Mouse (Mus musculus) CD4-positive helper T cell, adult 2 months (primary cell): ENCODE data around the gene Trip10.

Source experiments
- DNase-seq: peaks from one replicate; pipeline ENCODE4 v3.0.0-alpha.2; 2012; ENCODE audit warnings: low read depth, missing footprints, low spot score

Trip10 gene

DNA sequence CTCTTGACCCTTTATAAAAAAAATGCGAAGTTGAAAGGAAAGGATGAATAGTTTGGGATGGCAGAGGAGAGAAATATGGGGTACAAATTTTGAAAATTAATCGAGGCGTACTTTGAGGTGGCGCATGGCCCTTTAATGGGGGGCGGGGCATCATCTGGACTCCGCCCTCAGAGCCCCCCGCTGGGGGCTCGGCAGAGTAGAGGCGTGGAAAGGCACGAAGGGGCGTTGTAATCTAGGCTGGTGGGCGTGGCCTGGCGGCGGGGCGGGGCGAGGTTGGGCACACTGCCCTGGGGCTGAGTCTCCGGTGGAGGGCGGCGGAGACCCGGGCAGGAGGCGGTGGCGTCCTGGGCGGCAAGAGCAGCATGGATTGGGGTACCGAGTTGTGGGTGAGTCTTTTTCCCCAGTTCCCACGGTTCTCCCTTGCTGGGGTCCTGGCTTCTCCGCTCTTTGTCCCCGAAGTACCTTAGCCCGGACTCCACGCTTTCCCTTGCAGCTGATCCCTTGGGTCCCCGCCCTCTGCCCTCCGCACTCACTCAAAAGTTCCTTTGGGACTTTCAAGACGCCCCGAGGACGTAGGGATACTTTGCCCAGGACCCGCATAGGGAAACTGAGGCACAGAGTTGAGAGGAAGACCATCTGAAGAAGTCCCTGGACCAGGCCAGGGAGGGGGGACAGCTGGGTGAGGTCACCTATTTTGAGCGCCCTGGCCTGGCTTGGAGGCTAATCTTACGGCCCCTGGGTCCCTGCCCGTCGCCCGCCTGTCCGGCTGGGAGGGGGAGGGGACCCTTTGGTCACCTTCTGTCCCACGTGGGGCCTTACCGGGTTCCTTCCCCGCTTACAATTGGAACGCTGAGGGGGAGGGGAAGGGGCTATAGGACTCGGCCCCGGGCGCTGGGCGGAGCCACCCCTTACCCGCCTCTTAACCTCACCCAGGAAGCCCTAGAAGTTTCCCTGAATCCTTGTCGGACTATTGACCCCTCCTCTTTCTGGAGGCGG, at the start of gene Trip10:
Gene Trip10 (plus strand): TSS at position 270 of the 996 bp plus-strand sequence.
- peak; percentile 92 for DNase-seq

DNA sequence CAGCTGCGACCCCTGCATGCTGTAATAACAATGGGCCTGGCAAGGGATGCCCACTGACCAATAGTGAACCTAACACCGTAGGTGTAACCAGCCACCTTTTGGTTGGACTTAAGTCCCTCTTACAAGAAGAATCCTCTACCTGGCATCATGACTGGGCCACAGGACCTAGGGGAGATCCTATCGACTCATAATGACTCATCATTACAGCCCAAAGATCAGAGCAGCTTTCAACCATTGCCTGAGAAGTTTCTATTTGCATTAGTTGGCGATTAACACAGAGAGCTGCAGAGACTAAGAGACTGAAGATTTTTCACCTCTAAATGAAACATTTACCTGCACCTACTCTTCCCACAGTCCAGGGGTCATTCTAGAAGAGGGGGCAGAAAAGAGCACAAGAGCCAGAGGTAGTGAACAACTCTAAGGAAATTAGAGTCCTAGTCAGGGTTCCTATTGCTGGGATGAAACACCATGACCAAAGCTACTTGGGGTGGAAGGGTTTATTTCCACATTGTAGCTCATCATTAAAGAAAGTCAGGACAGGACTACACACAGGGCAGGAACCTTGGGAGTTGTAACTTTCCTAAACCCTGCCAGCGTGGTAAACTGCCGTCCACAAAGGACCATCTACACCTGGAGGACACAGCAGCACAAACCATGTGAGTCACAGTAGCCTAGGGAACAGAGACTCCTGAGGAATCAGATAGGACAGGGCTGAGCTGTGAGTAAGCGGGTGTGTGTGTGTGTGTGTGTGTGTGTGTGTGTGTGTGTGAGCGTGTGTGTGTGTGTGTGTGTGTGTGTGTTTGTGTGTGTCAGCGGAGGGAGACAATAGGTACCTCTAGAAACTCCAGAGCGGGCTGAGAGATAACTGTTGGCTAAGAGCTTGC, 47.2 kb upstream of the Trip10 start:
- no peak for DNase-seq

DNA sequence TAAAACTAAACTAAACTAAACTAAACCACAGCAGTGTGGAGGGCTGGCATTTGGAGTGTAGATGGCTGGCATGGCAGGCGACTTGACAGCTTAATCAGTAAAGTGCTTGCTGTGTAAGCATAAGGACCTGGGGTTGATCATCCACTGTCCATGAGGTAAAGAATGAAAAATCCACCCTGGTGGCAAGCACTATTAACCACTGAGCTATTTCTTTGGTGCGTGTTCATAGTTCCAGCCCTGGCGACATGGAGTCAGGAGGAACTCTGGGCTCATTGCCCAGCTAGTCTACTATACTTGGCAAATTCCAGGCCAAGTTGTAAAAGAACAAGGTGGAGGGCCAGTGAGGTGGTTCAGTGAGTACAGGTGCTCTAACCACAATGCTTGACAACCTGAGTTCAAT, 41.3 kb upstream of the Trip10 start:
- DNase-seq, result no peak

DNA sequence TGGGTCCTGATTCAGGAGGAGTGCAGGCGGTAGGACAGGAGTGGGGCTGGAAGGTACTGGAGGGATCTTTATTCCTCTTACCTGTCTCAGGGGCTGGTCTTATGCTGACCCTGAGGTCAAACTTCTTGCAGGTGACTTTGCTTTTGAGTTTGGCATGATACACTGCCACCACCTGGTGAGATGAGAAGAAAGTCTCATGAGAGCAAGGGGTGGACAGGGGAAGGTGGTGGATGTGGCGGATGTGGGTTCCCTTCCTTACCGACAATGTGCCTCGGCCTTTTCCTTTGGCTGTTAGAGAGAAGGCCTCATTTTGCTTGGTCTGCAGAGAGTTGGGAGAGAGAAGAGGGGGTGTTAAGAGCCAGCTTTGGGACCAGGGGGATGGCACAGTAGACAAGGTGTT, 39.9 kb upstream of the Trip10 start:
- peak; percentile 62 for DNase-seq

DNA sequence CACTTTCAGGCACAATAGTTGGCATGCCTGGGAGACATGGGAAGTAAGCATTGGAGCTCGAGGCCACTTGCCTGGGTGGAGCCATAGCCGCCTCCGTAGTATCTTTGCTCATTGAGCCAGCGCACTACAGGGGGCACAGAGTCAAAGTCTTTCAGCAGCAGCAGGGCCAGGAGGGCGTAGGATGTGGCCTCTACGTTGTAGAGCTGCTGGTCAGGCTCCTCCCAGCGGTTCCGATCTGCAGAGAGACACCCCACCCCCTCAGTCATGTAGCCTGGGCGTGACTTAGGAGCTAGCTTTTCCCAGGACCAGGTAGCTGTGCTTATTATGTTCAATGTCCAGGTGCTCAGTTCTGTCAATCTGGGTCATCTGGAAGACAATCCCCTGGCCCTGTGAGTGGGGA, 37.8 kb upstream of the Trip10 start:
- DNase-seq, result no peak

GRCm38 (mm10) chr17:57214676-57215387, 34.4 kb upstream of the Trip10 start:
- peak; percentile 32 for DNase-seq

GRCm38 (mm10) chr17:57218335-57218900, 30.8 kb upstream of the Trip10 start:
- DNase-seq, result no peak

DNA sequence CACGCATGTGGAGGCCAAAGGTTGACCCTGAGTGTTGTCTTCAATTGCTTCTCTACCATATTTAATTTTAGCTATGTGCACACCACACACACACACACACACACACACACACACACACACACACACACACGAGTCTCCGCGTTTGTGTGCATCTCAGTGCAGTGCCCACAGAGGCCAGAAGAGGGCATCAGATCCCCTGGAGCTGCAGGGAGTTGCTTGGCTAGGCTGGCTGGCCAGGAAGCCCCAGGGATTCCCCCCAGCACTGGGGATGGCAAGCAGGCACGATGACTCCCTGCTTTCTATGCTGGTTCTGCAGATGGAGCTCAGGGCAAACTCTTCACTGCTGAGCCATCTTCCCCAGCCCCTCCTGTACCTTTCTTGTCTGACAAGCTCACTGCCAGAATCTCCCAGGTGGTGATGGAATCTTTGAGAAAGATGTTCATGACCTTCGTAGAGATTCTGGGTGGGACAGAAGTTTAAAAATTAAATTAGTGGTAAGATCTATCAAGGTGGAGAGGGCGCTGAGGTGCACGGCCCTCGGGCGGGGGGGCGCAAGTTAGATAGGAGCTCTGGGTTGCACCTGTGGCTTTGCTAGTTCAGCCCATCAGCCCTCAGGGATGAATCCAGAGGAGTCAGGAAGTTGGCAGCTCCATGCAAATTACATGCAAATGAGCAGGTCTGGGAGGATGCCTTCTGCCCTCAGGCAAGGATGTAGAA, 29.9 kb upstream of the Trip10 start:
- peak; percentile 80 for DNase-seq

DNA sequence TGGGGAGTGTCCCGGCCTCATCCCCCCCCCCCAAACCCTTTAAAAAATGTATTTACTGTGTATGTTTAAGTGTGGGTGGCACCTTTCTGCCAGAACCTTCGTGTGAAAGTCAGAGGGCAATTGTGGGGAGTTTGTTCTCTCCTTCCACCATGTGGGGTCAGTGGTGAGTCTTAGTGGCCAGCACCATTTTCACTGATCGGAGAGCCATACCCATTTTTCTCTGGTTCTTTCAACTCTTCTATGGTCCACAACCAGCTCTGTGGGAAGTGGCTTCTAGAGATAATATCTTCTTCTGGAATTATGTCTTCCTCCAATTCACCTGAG, 29.4 kb upstream of the Trip10 start:
- DNase-seq, result peak; percentile 61

GRCm38 (mm10) chr17:57221911-57222310, 27.3 kb upstream of the Trip10 start:
- no peak for DNase-seq

DNA sequence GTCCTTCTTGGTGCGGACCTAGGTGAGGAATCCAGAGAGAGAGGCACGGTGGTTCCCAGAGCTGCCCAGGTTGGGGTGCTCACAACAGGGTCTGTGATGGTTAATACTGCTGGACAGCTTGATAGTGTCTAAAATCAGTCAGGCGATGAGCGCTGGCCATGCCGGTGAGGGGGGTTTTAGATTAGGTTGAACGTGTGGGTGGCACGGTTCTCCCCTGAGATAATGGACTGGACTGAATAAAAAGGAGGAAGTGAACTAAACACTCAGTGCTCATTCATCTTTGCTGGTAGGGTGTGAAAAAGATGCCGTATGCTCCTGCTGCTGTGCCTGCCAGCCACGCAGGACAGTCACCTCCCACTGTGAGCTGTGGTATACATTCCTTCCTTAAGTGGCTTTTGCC, 25.9 kb upstream of the Trip10 start:
- no peak for DNase-seq

- DNase-seq, result no peak
Observed at GRCm38 (mm10) chr17:57227468-57227867, 21.8 kb upstream of the Trip10 start.

- DNase-seq, result no peak
Observed at GRCm38 (mm10) chr17:57228014-57228413, 21.2 kb upstream of the Trip10 start, which contains the start of gene C3. Gene C3 (minus strand): TSS chr17:57228136.

- no peak for DNase-seq
Observed at GRCm38 (mm10) chr17:57228873-57229272, 20.4 kb upstream of the Trip10 start.

- DNase-seq, result no peak
Observed at GRCm38 (mm10) chr17:57229851-57230727, 19.2 kb upstream of the Trip10 start.

DNA sequence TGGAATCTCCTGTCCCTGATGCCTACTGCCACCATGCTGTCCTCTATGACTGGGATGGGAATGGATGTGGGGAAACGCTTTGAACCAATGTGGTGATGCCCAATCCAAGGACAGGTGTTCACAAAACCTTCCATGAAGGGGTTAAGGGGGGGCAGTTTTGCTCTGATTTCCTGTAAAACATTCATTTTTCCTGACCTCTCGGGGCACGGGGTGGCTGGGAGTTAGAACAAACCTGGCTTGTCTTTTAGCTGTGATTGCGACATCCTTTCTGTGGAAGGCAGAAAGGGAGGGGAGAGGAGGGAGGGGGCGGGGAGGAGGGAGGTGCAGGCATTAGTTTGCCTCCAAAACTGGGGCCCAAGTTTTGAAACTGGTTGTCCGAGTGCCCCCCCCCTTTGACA, 18.5 kb upstream of the Trip10 start:
- DNase-seq, result no peak

GRCm38 (mm10) chr17:57231321-57231771, 17.9 kb upstream of the Trip10 start:
- DNase-seq, result no peak

DNA sequence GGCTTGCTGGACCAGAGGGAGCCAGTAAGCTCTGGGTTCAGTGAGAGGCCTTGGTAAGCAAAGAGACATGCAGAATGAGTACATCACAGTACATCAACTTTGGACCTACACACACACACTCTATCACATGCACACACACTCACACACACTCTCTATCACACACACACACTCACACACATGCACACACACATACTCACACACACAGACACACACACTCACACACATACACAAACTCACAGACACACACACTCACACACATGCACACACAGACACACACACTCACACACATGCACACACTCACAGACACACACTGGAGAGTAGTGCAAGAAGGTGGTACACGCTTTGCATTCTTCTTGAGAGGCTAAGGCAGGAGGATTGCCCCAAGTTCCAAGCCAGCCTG, 17.1 kb upstream of the Trip10 start:
- no peak for DNase-seq

- no peak for DNase-seq
Observed at GRCm38 (mm10) chr17:57233038-57233437, 16.2 kb upstream of the Trip10 start.
